Mouse (Mus musculus): Measurements from ENCODE around the gene Gm10330. TPM values are rescaled to one million over a fixed set of nuclear protein-coding genes. Genes with fewer than 3 reads are reported as not detected.
"Not testable (repeated sequence)": the region's sequence is repeated elsewhere in the genome, so short reads cannot be mapped to it uniquely, and the experiment has no call there.

Gm10330 gene
- under 1 TPM in 1 of 2 experiments, not detected in 1; 0.24 TPM for polyA plus RNA-seq (2017; shearing (Covaris generic))

- ATAC-seq, result not testable (repeated sequence)
Measured at GRCm38 (mm10) chr12:23780165-23780564, at the start of gene Gm10330. Gene Gm10330, minus strand, starts transcription at chr12:23780265.

GRCm38 (mm10) chr12:23800776-23801175, 20.7 kb upstream of the Gm10330 start:
- ATAC-seq, result not testable (repeated sequence)

- not testable (repeated sequence) for ATAC-seq
Measured at GRCm38 (mm10) chr12:23800366-23800765, 20.3 kb upstream of the Gm10330 start.

Data from CD4-positive, CD25-positive, alpha-beta regulatory T cell, adult 4 months (primary cell).